Mouse (Mus musculus) megakaryocyte, embryonic 14.5 days (primary cell): ENCODE measurements around the gene Olfm2. TPM values are rescaled to one million over a fixed set of nuclear protein-coding genes. Genes with fewer than 3 reads are reported as not detected.

Experiments
- H3K27me3 ChIP-seq: replicated peaks from 2 replicates; pipeline ENCODE3; 2012; ENCODE audit warnings: inconsistent platforms
- H3K36me3 ChIP-seq: replicated peaks from 2 replicates; pipeline ENCODE3; 2012; ENCODE audit warnings: low read length, inconsistent platforms, mixed read lengths
- H3K4me1 ChIP-seq: 2 replicates; pipeline ENCODE4 v1.6.1; 2012; ENCODE audit warnings: inconsistent platforms
- H3K4me3 ChIP-seq: replicated peaks from 2 replicates; pipeline ENCODE3; 2012; ENCODE audit warnings: moderate library complexity, mild to moderate bottlenecking, inconsistent platforms
- H3K9me3 ChIP-seq: 2 replicates; pipeline ENCODE4 v1.6.1; 2012; ENCODE audit warnings: inconsistent platforms
- FLI1 ChIP-seq: IDR thresholded peaks from 2 replicates; pipeline ENCODE4 v1.6.1; 2012; ENCODE audit warnings: low read length, inconsistent platforms, mixed read lengths
- GATA1 ChIP-seq: IDR thresholded peaks from 3 replicates; pipeline ENCODE4 v1.6.1; 2012; ENCODE audit warnings: mixed read lengths, low read length, inconsistent platforms, borderline replicate concordance
- polyA plus RNA-seq: library from polyadenylated mRNA; stranded (reverse); fragments of >175 nt; gene quantifications from 2 replicates; pipeline ENCODE4 v1.2.3, GENCODE M21; 2012; ENCODE audit warnings: low replicate concordance; ENCODE audit not compliant: insufficient read depth

The Olfm2 gene
- polyA plus RNA-seq, 1 experiment: 0.16 TPM

- Histone ChIP-seq H3K4me1 (peaks cover 37% of the 10 kb centered on the region), H3K36me3 (no peaks in the 10 kb centered on the region), H3K4me3 (no peak overlapping the region), H3K27me3 (peaks cover 61% of the 10 kb centered on the region), H3K9me3 (peaks cover 2% of the 10 kb centered on the region; the same call in 1 of the 2 replicates)
- TF ChIP-seq FLI1 (no peak), GATA1 (no peak)
These were observed 3.1 kb upstream of the Olfm2 start for GRCm38 (mm10) chr9:20749213-20749612.

DNA sequence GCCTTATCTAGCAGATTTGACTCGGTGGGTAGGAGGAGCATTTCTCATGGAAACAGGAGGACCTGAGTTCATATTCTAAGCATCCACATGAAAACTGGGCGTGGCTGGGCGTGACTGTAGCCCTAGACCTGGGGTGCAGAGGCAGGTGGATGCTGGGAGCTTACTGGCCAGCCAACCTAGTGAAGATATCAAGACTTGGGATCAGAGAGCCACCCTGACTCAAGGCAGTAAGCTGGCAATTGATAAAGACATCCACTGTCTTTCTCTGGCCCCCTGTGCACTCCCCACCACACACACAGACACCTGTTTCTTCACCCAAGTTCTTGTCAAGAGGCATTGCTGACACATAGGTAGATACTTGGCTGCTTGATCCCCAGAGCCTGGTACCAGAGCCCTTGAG, 2.4 kb upstream of the Olfm2 start:
- no peak for TF ChIP-seq FLI1
- no peak for TF ChIP-seq GATA1
- H3K4me3 ChIP-seq: no peak overlapping the region
- peaks cover 68% of the 10 kb centered on the region for H3K27me3 ChIP-seq
- H3K9me3 ChIP-seq: peaks cover 6% of the 10 kb centered on the region
- no peaks in the 10 kb centered on the region for H3K36me3 ChIP-seq
- peaks cover 38% of the 10 kb centered on the region for H3K4me1 ChIP-seq

- no peaks in the 10 kb centered on the region for H3K36me3 ChIP-seq
- peaks cover 6% of the 10 kb centered on the region for H3K9me3 ChIP-seq
- H3K4me1 ChIP-seq: peaks cover 36% of the 10 kb centered on the region
- TF ChIP-seq FLI1: no peak
- no peak for TF ChIP-seq GATA1
- H3K27me3 ChIP-seq: peaks cover 72% of the 10 kb centered on the region
- H3K4me3 ChIP-seq: no peak overlapping the region
These were observed 1.5 kb upstream of the Olfm2 start for GRCm38 (mm10) chr9:20747682-20748081.

GRCm38 (mm10) chr9:20745129-20745966, 801 bp downstream of the Olfm2 start:
- Histone ChIP-seq H3K4me1 (peaks cover 27% of the 10 kb centered on the region), H3K36me3 (no peaks in the 10 kb centered on the region), H3K9me3 (peaks cover 6% of the 10 kb centered on the region), H3K4me3 (no peak overlapping the region), H3K27me3 (peaks cover 87% of the 10 kb centered on the region)
- no peak for TF ChIP-seq GATA1
- no peak for TF ChIP-seq FLI1

DNA sequence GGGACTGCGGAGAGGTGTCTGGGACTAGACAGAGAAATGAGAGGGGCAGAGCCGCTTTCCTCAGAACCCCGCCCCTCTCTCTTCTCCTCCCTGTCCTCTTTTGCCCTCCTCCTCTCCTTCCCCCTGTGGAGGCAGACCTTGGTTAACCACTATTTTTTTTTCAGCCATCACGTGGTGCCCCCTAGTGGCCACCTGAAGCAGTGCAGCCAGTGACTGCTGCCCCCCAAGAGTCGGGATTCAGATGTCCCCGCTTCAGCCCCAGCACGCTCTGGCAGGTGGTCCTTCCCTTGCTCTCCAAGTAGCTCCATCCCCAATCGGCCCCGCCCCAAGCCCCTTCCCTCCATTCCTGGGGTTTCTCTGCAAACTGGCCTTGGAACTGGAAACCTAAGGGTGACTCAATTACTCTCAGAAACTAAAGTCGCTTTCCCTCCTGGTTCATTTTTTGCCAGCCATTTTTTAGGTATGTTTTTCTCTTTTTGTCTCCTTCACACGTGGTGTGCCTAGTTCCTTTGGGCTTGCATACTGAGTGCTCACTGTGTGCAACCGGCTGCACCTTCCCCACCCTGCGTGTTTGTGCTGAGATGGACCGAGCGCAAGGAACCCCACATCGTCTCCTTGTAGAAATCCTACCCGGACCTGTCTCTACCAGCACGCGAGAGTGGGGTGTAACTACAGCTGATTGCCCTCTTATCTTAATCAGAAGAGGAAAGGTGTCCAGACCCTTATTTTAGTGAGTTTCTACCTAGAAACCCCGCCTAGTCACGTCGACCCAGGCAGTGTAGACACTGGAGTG, 2.0 kb downstream of the Olfm2 start:
- TF ChIP-seq FLI1 (no peak), GATA1 (no peak)
- Histone ChIP-seq H3K9me3 (peaks cover 6% of the 10 kb centered on the region), H3K4me1 (peaks cover 26% of the 10 kb centered on the region), H3K4me3 (no peak overlapping the region), H3K36me3 (no peaks in the 10 kb centered on the region), H3K27me3 (peaks cover 86% of the 10 kb centered on the region)

DNA sequence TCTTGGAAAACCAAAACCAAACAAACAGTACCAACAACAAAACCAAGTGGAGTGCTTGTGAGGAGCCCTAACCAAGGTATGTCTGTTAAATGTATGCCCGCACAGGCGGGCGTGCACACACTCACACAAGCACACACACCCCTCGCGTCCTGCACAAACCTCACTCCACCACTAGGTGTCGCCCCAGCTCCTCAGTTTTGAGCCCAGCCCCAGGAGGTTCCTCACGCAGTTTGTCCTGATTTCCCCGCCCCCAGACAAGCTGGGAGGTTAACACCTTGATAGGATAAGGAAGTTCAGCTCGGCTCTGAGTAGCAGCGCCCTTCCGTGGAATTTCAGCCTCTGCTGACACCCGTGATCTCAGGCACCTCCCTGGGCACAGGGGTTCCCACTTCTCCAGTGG, 5.7 kb downstream of the Olfm2 start:
- peaks cover 16% of the 10 kb centered on the region for H3K4me1 ChIP-seq
- no peaks in the 10 kb centered on the region for H3K36me3 ChIP-seq
- H3K4me3 ChIP-seq: peak overlapping the region; percentile 59
- TF ChIP-seq FLI1: no peak
- TF ChIP-seq GATA1: no peak
- H3K27me3 ChIP-seq: peaks cover 60% of the 10 kb centered on the region
- peaks cover 6% of the 10 kb centered on the region for H3K9me3 ChIP-seq

- Histone ChIP-seq H3K4me3 (no peak overlapping the region), H3K9me3 (no peaks in the 10 kb centered on the region), H3K4me1 (peaks cover 6% of the 10 kb centered on the region), H3K27me3 (peaks cover 57% of the 10 kb centered on the region), H3K36me3 (no peaks in the 10 kb centered on the region)
- TF ChIP-seq FLI1 (no peak), GATA1 (no peak)
These were observed 7.7 kb downstream of the Olfm2 start for GRCm38 (mm10) chr9:20738251-20738999.

DNA sequence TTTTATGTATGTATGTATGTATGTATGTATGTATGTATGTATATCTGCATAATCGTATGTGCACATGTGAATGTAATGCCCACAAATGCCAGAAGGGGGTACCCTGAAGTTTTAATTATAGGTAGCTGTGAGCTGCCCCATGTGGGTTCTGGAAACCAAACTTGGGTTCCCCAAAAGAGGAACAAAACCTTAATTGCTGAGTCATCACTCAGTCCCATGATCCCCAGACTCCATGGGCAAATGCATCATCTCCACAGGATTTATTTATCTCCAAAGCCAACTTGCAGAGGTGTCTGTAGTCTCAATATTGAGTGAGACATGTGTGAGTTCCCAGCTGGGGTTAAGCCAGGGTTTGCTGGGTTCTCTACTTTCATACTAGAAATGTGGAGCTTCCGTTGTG, 8.9 kb downstream of the Olfm2 start:
- H3K36me3 ChIP-seq: no peaks in the 10 kb centered on the region
- TF ChIP-seq FLI1 (no peak), GATA1 (no peak)
- H3K27me3 ChIP-seq: peaks cover 58% of the 10 kb centered on the region

GRCm38 (mm10) chr9:20734692-20735091, 11.5 kb downstream of the Olfm2 start:
- peaks cover 56% of the 10 kb centered on the region for H3K27me3 ChIP-seq

More for the DNA sequence above, 8.9 kb downstream of the Olfm2 start:
- Histone ChIP-seq H3K4me3 (no peak overlapping the region), H3K4me1 (peaks cover 6% of the 10 kb centered on the region), H3K9me3 (no peaks in the 10 kb centered on the region)

More at GRCm38 (mm10) chr9:20734692-20735091, 11.5 kb downstream of the Olfm2 start:
- H3K4me1 ChIP-seq: no peaks in the 10 kb centered on the region
- H3K4me3 ChIP-seq: no peak overlapping the region
- no peaks in the 10 kb centered on the region for H3K9me3 ChIP-seq
- H3K36me3 ChIP-seq: no peaks in the 10 kb centered on the region
- TF ChIP-seq FLI1 (no peak), GATA1 (no peak)
